Mouse (Mus musculus) ES-E14 (cell line): ENCODE data around the gene Tmem256.

ENCODE experiments used
- CHD2 ChIP-seq: IDR thresholded peaks from 2 replicates; pipeline ENCODE4 v1.6.1; 2014; ENCODE audit warnings: mild to moderate bottlenecking, low read depth, low read length, inconsistent platforms
- HCFC1 ChIP-seq: IDR thresholded peaks from 2 replicates; pipeline ENCODE4 v1.6.1; 2012; ENCODE audit warnings: low read length, inconsistent platforms, borderline replicate concordance; ENCODE audit not compliant: insufficient read depth
- ZC3H11A ChIP-seq: IDR thresholded peaks from 2 replicates; pipeline ENCODE4 v1.6.1; 2012; ENCODE audit warnings: low read depth, mild to moderate bottlenecking, inconsistent platforms, low read length, borderline replicate concordance

DNA sequence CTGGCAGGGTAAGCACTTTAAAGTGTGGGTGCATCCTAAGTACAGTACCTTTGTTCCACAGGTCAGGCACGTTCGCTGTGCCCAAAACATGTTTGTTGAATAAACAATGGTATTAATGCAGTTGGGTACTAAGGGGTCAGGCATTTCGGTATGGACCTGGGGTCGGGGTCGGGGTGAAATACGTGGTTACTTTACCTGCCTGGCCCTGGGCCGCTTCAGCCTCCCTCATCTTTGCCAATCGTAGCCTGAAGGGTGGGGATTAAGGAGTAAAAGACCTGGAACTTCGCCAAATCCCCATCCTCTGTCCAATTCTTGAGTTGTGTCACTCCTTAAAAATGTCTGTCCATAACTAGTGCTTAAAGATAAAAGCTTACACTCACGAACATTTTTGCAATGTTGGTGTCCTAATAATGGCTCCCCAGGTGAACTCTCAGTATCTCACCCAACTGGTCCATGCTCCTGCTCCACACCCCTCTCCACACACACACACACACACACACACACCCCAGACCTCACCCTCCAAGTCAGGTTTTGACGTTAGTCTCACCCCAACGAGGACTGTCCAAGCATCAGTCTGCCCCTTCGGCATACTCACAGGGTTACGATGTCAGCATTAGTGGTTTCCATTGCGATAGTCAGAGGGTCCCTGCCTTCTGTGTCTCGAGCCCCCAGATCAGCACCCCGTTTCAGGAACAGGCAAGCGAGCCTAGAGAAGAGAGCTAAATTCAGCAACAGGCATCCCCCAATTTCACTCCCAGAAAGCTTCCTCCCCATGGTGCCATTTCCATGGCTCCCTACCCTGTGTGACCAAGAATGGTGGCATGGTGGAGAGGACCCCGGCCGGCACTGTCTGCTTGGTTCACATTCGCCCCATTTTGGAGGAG is 43.7 kb downstream of the Tmem256 start:
- no peak for TF ChIP-seq CHD2
- TF ChIP-seq ZC3H11A, result no peak
- TF ChIP-seq HCFC1, result no peak
